Mouse (Mus musculus): ENCODE measurements around the gene Rabggta.
A peak's percentile ranks its signal among the peaks of the same experiment; 100 is the strongest.

- TF ChIP-seq CTCF (IDR thresholded peaks at IDR 0.05; ENCODE audit: low read depth) (peak; percentile 13; the same call in 1 of the 2 replicates), EP300 (IDR thresholded peaks at IDR 0.05; ENCODE audit: low read depth) (no peak)
These were observed 40.1 kb upstream of the Rabggta start for GRCm38 (mm10) chr14:55762001-55762821.

All from heart, postnatal 0 days (tissue).